Mouse (Mus musculus) midbrain, embryonic 10.5 days (tissue): ENCODE results near the gene Gm45837. TPM values are rescaled to one million over a fixed set of nuclear protein-coding genes. Genes with fewer than 3 reads are reported as not detected.
A peak's percentile ranks its signal among the peaks of the same experiment; 100 is the strongest.

Experiments used
- DNase-seq: peaks from one replicate; pipeline ENCODE4 v3.0.0-alpha.2; 2017; ENCODE audit warnings: low spot score
- H3K27ac ChIP-seq: fragments of 300-500 bp; sonication (generic); replicated peaks from 2 replicates; pipeline ENCODE4 v1.5.1; 2016; ENCODE audit warnings: mild to moderate bottlenecking
- H3K27me3 ChIP-seq: fragments of 300-500 bp; sonication (generic); 2 replicates; pipeline ENCODE4 v1.6.1; 2016; ENCODE audit warnings: low read depth, mild to moderate bottlenecking; ENCODE audit not compliant: poor library complexity, severe bottlenecking
- H3K36me3 ChIP-seq: fragments of 300-500 bp; sonication (generic); 2 replicates; pipeline ENCODE4 v1.6.1; 2016; ENCODE audit warnings: mild to moderate bottlenecking, moderate library complexity
- H3K4me1 ChIP-seq: fragments of 300-500 bp; sonication (generic); 2 replicates; pipeline ENCODE4 v1.6.1; 2016
- H3K4me3 ChIP-seq: fragments of 300-500 bp; sonication (generic); 2 replicates; pipeline ENCODE4 v1.5.1; 2016; ENCODE audit warnings: mild to moderate bottlenecking, moderate library complexity
- H3K9me3 ChIP-seq: fragments of 300-500 bp; sonication (generic); replicated peaks from 2 replicates; pipeline ENCODE4 v1.6.1; 2016; ENCODE audit warnings: mild to moderate bottlenecking
- WGBS: fragments of 180-500 bp; shearing (Covaris S2); methylation state at CpG from one replicate; pipeline ENCODE4 v1.1.7; 2016; 5-methylcytosine and 5-hydroxymethylcytosine counted together
- polyA plus RNA-seq: library from polyadenylated mRNA; unstranded; fragments of >200 nt; fragmentation: Nextera tagmentation; extraction: Ambion mirVana; gene quantifications from 2 replicates; pipeline ENCODE4 v1.2.1, GENCODE M21; 2016

The Gm45837 gene
- polyA plus RNA-seq, 1 experiment from 2014 or later: 3.0 TPM

GRCm38 (mm10) chr7:101453725-101454124, 43.0 kb downstream of the Gm45837 start:
- Histone ChIP-seq H3K4me3 (no peak overlapping the region), H3K27ac (no peak overlapping the region), H3K36me3 (no peaks in the 10 kb centered on the region), H3K9me3 (no peaks in the 10 kb centered on the region), H3K4me1 (peaks cover 32% of the 10 kb centered on the region), H3K27me3 (peaks cover 64% of the 10 kb centered on the region)
- DNase-seq: no peak
- WGBS: 18% methylated on average over 8 of the region's 8 CpGs

GRCm38 (mm10) chr7:101454479-101454878, 43.8 kb downstream of the Gm45837 start:
- Histone ChIP-seq H3K27me3 (peaks cover 64% of the 10 kb centered on the region), H3K36me3 (no peaks in the 10 kb centered on the region), H3K27ac (no peak overlapping the region), H3K4me3 (no peak overlapping the region), H3K9me3 (no peaks in the 10 kb centered on the region), H3K4me1 (peaks cover 33% of the 10 kb centered on the region)
- DNase-seq: no peak
- WGBS: 86% methylated on average over 9 of the region's 9 CpGs

GRCm38 (mm10) chr7:101455141-101455540, 44.5 kb downstream of the Gm45837 start:
- DNase-seq: no peak
- Histone ChIP-seq H3K36me3 (no peaks in the 10 kb centered on the region), H3K27ac (no peak overlapping the region), H3K4me3 (no peak overlapping the region), H3K27me3 (peaks cover 64% of the 10 kb centered on the region), H3K9me3 (no peaks in the 10 kb centered on the region), H3K4me1 (peaks cover 40% of the 10 kb centered on the region)
- WGBS: 87% methylated on average over 6 of the region's 6 CpGs

DNA sequence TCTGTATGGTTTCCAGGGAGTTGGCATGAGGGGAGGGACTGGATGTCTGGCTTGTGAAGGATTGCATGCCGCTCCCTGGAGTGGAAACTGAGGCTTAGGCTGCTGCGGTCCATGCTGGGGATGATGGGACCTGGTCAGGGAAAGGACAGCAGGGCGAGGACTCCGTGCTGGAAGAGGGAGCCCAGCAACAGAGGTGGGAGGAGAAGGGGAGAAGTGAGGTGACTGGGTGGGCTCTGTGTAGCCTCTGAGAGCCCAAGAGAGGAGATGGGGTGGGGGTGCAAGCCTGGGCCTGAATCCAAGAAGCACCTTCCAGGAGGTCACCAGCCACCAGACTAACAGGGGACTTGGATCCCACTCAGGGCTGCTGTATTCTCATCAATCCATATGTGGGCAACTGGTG, 45.6 kb downstream of the Gm45837 start:
- Histone ChIP-seq H3K27ac (peak overlapping the region; percentile 39; the same call in 1 of the 2 replicates), H3K36me3 (no peaks in the 10 kb centered on the region), H3K4me3 (no peak overlapping the region), H3K4me1 (peaks cover 39% of the 10 kb centered on the region), H3K27me3 (peaks cover 61% of the 10 kb centered on the region), H3K9me3 (no peaks in the 10 kb centered on the region)
- 70% methylated on average over 4 of the region's 4 CpGs for WGBS
- no peak for DNase-seq

- Histone ChIP-seq H3K9me3 (no peaks in the 10 kb centered on the region), H3K4me1 (peaks cover 36% of the 10 kb centered on the region), H3K27ac (no peak overlapping the region), H3K27me3 (peaks cover 56% of the 10 kb centered on the region), H3K36me3 (no peaks in the 10 kb centered on the region), H3K4me3 (no peak overlapping the region)
- WGBS: 34% methylated on average over 5 of the region's 5 CpGs
- no peak for DNase-seq
Measured at GRCm38 (mm10) chr7:101456789-101457188, 46.1 kb downstream of the Gm45837 start.

GRCm38 (mm10) chr7:101457283-101457682, 46.6 kb downstream of the Gm45837 start:
- Histone ChIP-seq H3K9me3 (no peaks in the 10 kb centered on the region), H3K4me1 (peaks cover 36% of the 10 kb centered on the region), H3K4me3 (no peak overlapping the region), H3K27me3 (peaks cover 51% of the 10 kb centered on the region), H3K36me3 (no peaks in the 10 kb centered on the region), H3K27ac (no peak overlapping the region)
- 81% methylated on average over 5 of the region's 5 CpGs for WGBS
- DNase-seq: no peak

GRCm38 (mm10) chr7:101457801-101458200, 47.1 kb downstream of the Gm45837 start:
- WGBS: 71% methylated on average over 8 of the region's 8 CpGs
- Histone ChIP-seq H3K27me3 (peaks cover 46% of the 10 kb centered on the region), H3K36me3 (no peaks in the 10 kb centered on the region), H3K27ac (no peak overlapping the region), H3K9me3 (no peaks in the 10 kb centered on the region), H3K4me3 (no peak overlapping the region), H3K4me1 (peaks cover 40% of the 10 kb centered on the region)
- no peak for DNase-seq

GRCm38 (mm10) chr7:101458278-101458781, 47.6 kb downstream of the Gm45837 start:
- DNase-seq: no peak
- 70% methylated on average over 4 of the region's 4 CpGs for WGBS
- Histone ChIP-seq H3K27me3 (peaks cover 41% of the 10 kb centered on the region), H3K36me3 (no peaks in the 10 kb centered on the region), H3K4me3 (no peak overlapping the region), H3K4me1 (peaks cover 42% of the 10 kb centered on the region), H3K9me3 (no peaks in the 10 kb centered on the region), H3K27ac (no peak overlapping the region)

DNA sequence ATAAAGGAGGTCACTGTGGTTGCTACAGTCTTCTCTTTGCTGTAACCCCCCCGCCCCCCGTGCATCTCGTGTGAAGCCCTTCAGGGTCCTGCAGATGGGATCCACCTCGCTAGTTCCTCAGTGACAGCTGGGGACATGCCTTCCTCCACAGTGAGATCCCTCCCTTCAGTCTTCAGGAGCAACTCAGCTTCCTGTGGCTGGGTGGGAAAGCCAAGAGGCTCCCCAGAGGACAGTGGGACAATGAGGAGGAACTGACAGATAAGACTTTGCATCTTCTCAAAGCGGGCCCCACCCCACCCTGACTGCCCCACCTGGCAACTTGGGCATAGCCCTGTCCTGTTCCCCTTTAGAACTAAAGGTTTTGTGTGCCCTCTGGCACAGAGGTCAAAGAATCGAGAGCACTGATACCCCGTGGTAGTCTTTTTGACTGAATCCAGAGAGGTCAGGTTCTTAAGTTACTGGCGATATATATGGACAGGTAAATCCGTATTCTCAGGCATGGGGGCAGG, 48.7 kb downstream of the Gm45837 start:
- no peak for DNase-seq
- peaks cover 34% of the 10 kb centered on the region for H3K4me1 ChIP-seq
- H3K27ac ChIP-seq: 0 out of 2 replicates have a peak overlapping the region, but pooled peaks have one; percentile 24
- no peak overlapping the region for H3K4me3 ChIP-seq
- H3K9me3 ChIP-seq: no peaks in the 10 kb centered on the region
- no peaks in the 10 kb centered on the region for H3K36me3 ChIP-seq
- WGBS: 86% methylated on average over 9 of the region's 9 CpGs
- peaks cover 31% of the 10 kb centered on the region for H3K27me3 ChIP-seq

- Histone ChIP-seq H3K27ac (no peak overlapping the region), H3K36me3 (no peaks in the 10 kb centered on the region), H3K4me3 (no peak overlapping the region), H3K27me3 (peaks cover 24% of the 10 kb centered on the region), H3K9me3 (no peaks in the 10 kb centered on the region), H3K4me1 (peaks cover 40% of the 10 kb centered on the region)
- WGBS: 65% methylated on average over 10 of the region's 10 CpGs
- DNase-seq: no peak
Measured at GRCm38 (mm10) chr7:101459923-101460607, 49.4 kb downstream of the Gm45837 start.

GRCm38 (mm10) chr7:101460608-101460957, 49.9 kb downstream of the Gm45837 start:
- DNase-seq: no peak
- H3K27ac ChIP-seq: peak overlapping the region; percentile 55; the same call in 1 of the 2 replicates
- 56% methylated on average over 10 of the region's 10 CpGs for WGBS
- 0 out of 2 replicates have a peak, but pooled peaks cover 18% of the 10 kb centered on the region for H3K27me3 ChIP-seq
- no peaks in the 10 kb centered on the region for H3K9me3 ChIP-seq
- no peaks in the 10 kb centered on the region for H3K36me3 ChIP-seq
- no peak overlapping the region for H3K4me3 ChIP-seq
- peaks cover 45% of the 10 kb centered on the region for H3K4me1 ChIP-seq

DNA sequence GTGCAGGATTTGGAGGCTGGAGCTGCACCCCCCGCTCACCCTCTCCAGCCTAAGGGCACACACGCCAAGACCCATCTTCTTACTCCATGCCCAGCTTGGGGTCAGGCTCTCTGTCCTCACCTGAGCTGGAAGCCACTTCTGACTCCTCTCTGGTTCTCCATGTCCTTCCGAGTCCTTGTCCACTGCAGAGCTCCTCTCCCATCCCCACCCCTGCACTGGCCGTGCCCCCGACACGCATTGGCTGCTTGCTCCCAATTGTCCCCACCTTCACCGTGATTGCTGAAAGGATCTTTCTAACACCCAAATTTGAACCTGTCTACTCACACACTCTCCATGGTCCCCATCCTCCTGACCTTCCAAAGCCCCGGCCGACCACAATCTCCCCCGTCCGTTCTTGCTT, 50.9 kb downstream of the Gm45837 start:
- Histone ChIP-seq H3K4me1 (peaks cover 48% of the 10 kb centered on the region), H3K9me3 (no peaks in the 10 kb centered on the region), H3K4me3 (no peak overlapping the region), H3K27me3 (0 out of 2 replicates have a peak, but pooled peaks cover 12% of the 10 kb centered on the region), H3K27ac (no peak overlapping the region), H3K36me3 (no peaks in the 10 kb centered on the region)
- 87% methylated on average over 11 of the region's 11 CpGs for WGBS
- no peak for DNase-seq

DNA sequence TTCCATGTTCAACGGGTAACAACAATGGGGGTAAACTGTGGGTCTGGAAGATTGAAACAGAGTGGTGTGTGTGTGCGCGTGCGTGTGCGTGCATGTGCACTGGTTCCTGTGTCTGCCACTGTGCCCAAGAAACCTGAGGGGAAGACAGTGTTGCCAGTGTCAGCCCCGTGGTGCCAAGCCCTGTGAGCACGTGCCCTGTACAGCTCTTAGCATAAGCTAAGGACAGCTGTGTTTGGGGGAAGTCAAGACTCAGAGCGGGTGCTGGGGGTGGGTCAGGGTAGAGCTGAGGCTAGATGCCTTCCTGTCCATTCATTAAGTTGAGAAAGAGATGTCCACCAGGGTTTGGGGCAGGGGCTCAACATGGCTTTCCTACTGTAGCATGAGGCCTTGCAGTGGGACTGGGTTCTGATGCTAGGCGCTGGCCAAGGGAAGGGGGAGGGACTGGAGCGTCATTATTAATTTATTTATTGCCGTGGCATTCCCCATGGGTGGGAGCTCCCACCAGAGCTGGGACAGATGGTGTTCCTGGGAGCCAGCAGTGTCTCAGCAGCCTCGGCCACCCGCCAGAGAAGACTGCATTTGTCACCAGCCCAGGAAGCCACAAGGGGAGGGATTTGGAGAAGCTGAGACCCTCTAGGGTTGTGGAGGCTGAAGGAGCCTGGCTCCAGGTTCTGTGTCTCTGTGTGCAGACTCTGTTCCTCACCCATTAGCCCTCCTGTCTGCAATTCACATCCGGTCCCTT, 51.8 kb downstream of the Gm45837 start:
- DNase-seq: no peak
- Histone ChIP-seq H3K9me3 (no peaks in the 10 kb centered on the region), H3K4me1 (peaks cover 40% of the 10 kb centered on the region), H3K4me3 (no peak overlapping the region), H3K27me3 (0 out of 2 replicates have a peak, but pooled peaks cover 6% of the 10 kb centered on the region), H3K36me3 (no peaks in the 10 kb centered on the region), H3K27ac (peak overlapping the region; percentile 39)
- 85% methylated on average over 14 of the region's 14 CpGs for WGBS
